Mouse (Mus musculus) monocyte, adult 2 months (primary cell): ENCODE data around the gene Skap1.
A peak's percentile ranks its signal among the peaks of the same experiment; 100 is the strongest.

Experiments
- DNase-seq, 2 experiments: peaks; one replicate each; pipeline ENCODE4 v3.0.0; 2022; ENCODE audit warnings: low spot score in 2 of 2, low read depth in 1 of 2

The Skap1 gene

DNA sequence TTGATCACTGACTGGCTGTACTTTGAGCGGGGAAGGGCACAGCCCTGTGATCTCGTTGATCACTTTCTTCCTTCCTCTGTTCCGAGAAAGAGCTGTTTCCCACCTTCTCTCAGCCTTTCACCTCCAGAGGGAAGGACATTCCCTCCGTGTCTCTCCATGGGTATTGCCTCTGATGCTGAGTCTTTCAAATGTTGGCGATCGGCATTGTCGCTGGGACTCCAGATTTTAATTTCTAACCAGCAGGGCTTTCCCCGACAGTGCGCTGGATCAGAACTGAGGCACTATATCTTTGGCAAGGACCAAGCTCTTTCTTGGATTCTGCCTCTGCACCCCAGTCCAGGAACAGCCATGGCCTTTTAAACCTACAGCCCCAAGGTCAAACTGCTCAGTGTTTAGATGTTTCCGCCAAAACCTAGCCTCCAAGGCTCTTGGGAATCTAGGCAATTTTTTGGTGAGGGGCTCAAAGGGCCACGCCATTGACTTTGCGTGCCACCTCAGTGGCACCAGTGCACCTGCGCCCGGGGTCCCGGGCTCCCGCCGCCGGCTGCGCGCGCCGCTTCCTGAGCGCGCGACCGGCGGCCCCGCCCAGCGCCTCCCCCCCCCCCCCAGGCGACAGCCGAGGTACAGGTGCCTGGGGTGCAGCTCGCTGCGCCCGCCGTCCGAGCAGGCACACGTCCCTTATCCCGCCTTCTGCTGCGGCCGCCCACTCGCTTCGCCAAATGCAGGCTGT is at the start of gene Skap1:
TSS of gene Skap1 (plus strand) at position 608 of the 730 bp plus-strand sequence.
- DNase-seq, result no peak

DNA sequence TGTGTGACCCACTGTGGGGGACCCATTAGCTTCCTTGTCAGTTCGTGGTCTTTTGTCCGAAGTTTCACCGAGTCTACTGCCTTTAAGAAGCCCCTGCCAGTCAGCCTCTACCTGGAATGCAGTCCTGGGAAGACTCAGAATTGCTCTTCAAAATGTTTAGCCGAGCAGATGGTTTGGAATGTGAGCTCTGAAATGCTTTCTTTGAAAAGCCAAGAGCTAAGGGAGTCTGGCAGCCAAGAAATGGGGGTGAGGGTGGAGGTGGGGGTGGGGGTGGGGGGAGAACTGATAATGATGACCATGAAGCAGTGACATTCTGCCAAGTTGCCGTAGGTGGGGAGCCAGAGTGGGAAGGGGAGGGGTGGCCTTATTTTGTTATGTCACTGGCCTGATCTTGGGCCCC is 43.3 kb upstream of the Skap1 start:
- no peak for DNase-seq

DNA sequence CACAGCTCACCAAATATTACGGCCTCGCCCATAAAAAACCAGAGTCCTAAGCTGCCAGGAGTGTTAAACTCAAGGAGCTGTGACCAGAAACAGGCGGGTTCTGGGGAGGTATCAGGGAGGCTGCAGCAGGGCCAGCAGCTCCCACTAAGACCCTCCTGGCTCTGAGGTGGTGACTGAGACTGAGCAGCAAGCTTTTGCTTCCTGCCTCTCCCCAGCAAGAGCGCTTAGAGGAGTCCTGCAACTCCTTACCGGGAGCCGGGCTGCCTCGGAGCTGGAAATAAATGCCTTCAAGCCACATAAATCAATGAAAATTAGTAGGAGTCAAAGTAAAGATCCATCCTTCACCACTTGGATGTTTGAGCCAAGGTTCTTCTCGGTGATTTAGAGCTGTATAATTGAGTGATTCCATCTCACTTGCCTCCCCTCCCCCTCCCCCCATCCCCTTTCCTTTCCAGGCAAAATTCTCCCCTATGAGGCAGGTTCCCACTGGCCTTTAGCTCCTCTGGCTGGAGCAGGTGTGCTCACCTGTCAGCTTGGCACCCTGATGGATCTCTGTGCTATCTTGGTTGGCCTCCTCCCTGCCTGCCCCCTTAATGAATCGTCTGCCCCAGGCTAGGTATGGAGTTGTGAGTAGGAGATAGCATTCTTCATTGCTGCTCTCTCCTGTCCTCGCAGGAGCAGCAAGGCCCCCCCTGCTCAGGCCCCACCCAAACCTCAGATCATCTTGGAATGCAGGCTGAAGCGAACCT is 42.7 kb upstream of the Skap1 start:
- DNase-seq, result no peak

DNA sequence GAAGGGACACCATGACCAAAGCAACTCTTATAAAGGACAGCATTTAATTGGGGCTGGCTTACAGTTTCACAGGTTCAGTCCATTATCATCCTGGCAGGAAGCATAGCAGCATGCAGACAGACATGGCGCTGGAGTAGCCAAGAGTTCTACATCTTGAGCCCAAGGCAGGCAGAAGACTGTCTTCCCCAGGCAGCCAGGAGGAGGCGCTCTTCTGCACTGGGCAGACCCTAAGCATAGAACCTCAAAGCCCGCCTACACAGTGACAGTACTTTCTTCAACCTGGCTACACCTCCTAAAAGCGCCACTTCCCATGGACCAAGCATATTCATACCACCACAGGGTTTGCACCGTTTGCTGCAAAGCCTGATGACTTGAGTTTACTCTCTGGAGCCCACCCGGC is 39.2 kb upstream of the Skap1 start:
- no peak for DNase-seq

DNA sequence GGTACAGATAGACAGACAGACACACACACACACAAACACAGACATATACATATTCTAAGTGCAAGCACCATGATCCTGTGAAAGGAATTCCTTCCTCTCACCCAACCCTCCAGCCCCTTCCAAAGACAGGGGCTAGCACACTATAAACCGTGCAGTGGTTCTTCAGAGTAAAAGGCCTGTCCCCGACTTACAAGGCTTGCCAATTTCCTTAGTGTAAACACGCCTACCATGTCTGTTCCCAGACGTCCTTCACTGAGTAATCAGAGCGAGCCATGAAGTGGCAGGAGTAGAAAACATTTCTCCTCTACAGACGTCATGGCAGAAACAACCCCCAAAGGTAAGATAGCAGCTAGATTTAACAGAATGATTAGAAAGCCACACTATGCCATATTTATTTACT is 38.2 kb upstream of the Skap1 start:
- no peak for DNase-seq

DNA sequence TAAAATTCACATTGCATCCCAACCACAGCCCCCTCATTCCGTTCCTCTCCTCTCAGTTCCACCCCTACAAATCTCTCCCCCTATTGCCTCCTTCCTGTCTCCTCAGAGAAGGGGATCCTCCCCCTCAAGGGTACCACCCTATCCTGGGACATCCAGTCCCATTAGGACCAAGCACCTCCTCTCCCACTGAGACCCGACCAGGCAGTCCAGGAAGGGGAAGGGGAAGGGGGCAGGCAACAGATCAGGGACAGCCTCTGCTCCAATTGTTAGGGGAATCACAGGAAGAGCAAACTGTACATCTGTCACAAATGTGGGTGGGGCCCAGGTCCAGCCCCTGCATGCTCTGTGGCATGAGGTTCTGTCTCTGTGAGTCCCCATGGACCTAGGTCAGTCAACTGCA is 37.6 kb upstream of the Skap1 start:
- DNase-seq, result no peak

DNA sequence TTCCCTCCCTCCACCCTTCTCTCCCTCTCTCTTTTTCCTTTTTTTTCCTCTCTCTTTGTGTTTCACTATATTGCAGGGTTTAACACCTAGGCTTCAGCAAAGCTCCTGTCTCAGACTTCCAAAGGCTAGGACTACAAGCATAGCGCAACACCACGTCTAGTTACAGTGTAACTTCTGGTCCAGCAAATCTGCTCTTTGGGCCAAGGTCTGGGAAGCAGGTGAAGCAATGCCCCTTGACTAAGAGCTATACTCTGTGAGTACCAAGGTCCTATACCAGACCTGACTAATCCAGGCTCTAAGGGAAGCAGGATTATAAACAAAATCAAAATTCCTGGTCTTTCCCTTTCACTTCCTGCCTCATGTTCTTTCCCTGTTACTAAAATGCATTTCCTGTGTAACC is 35.3 kb upstream of the Skap1 start:
- no peak for DNase-seq

DNA sequence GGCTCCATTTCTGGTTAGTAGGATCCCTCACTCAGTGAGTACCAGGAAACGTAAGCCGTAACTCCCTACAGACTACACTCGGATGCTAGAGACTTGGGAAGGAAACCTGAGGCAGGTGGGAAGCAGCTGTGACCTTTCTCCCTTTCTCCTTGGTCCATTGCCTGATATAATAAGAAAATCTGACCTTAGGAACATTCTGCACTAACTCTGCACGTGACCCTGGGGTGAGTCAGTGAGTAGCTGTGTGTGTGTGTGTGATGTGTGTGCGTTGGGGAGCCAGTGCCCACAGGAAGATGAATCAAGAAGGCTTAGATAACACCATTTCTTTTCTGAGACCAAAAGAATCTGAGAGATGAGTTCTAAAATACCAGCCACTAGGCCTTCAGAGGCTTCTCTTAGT is 34.5 kb upstream of the Skap1 start:
- DNase-seq, result no peak

DNA sequence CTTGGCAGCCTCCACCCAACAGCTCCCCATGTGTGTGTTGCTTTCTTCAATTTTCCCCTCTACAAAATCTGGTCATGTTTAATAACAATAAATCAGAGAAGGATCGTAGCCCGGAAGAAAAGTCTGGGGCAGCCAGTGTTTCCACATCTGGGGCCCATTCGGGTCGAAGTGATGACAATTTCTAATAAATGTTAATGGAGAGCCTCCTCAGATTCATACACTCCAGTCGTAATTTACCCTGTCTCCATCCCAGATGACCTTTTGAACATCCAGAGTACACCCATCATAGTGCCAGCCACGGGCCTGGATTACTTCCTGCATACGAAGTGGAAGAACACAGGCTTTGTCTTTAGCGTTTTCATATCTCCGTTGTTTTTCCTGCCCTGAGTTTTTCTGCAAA is 32.5 kb upstream of the Skap1 start:
- DNase-seq, result no peak

DNA sequence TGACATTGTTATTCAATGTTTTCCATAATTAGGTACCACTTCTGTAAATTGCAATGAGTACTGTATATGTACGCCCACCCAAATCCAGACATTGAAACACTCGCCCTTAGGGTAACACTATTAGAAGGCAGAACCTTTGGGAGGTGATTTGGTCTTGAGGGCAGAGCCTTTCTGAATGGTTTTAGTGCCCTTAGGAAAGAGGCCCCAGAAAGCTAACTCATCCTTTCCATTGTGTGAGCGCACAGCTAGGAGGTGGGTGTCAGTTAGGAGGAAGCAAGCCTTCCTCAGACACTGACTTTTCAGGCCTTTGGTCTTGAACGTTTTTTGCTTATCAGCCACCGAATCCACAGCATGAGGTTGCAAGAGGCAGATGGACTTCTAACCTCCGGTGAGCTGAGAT is 29.5 kb upstream of the Skap1 start:
- no peak for DNase-seq

DNA sequence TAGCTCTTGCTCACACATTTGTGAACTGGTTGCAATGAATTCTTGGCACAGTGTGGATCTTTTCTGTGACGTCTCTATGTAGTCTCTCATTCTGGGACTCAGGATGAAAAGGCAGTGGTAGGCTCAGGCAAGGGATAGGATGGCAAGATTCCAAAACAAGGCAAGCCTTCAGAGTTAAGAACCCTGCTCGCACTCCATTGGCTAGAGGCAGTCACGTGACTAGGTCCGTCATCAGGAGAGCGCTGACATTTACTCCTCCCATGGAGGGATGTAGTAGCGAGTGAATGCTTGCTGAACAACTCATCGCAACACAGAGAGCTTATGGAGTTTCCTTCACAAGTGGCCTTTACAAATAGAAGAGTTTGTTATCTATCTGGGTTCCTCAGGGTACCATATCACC is 27.9 kb upstream of the Skap1 start:
- DNase-seq, result no peak

DNA sequence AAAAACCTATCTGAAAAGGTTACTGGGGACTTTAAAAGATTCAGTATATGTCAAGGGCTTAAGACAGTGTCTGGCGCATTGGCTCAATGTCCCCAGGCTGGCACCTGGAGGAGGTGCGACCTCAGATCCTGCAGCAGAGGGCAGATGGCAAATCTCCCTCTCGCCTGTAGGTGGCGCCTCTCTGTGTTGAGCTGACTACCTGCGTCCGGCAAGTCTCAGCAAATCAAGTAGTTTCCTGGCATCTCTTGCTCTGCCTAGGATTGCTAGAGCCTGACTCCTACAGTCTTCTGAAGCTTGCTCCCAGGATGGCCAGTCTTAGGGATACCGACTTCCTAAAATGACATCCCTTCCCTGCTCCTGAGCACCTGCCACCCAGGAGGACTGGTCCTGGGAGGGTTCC is 25.6 kb upstream of the Skap1 start:
- peak in 1 of 2 experiments; percentile 19 for DNase-seq

DNA sequence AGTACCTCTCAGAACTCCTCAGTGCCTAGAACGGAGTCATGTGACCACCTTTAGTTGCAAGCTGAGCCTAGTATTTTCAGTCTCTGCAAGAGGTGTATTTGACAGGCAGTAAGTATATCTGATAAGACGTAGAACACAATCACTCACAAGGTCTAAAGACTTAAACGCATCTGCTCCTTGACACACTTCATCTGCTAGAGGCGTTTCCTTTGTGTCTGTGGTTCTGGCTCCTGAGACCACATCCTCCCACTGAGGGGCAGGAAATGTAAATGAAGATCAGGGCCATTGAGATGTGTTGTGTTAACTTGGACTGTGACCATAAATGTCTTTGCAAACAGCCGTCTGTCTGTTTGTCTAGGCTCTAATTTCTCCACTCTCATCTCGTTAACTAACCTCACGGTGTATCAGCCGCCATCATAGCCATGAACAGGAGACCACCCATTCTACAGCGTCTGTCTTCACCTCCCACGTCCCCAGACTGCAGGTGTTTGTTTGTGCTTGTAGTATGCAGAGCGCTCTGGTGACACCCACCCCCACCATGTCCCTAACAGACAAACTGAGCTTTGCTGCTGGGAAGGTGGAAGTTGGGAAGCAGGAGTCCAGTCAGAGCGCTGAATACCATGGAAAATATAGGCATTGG is 22.7 kb upstream of the Skap1 start:
- DNase-seq, result no peak

DNA sequence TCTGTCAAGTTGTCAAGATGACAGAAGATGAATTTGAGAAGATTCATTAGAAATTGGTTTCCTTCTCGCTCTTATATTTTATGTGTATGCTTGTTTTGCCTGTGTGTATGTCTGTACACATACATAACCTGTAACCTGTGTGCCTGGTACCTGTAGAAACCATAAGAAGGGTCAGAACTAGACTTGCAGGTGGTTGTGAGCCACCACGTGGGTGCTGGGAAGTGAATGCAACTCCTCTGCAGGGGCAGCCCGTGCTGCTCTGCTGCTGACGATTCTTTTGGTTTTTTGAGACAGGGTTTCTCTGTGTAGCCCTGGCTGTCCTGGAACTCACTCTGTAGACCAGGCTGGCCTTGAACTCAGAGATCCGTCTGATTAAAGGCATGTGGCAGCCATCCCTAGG is 21.9 kb upstream of the Skap1 start:
- no peak for DNase-seq

DNA sequence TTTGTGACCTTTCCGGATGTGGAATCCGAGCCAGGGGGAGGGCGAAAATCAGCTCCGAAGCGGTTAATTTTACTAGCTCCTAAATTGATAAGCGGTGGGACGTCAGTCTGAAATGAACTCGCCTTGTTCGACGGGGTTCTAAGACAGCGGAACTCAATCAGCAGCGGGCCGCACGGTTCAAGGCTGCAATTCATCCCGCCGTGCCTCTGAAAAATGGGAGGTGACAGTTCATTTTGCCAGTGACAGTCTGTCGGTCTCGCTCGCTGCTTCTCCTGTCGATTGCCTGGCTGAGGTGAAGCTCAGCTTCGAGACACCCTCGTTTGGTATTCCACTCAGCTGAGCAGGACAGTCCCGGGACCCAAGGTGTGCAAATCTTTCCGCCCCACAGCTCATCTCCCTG is 16.5 kb upstream of the Skap1 start:
- DNase-seq, result no peak

DNA sequence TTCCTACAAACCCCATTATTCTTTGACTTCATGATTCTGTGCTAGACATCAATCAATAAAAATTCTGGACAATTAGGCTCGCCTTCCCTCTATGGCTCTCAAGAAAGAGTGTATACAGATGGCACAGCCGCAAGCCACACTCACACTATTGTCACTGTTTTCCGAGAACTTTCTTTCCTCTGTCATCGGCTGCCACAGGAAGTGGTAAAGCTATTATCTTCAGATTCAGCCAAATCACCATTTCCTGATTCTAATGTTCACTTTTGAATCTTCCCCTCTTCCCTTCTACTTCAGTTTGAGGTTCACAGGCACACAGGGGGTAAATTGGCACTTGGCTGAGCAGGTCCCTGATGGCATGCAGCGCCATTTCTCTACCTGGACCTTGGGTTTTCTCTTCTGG is 9.3 kb upstream of the Skap1 start:
- DNase-seq, result no peak

DNA sequence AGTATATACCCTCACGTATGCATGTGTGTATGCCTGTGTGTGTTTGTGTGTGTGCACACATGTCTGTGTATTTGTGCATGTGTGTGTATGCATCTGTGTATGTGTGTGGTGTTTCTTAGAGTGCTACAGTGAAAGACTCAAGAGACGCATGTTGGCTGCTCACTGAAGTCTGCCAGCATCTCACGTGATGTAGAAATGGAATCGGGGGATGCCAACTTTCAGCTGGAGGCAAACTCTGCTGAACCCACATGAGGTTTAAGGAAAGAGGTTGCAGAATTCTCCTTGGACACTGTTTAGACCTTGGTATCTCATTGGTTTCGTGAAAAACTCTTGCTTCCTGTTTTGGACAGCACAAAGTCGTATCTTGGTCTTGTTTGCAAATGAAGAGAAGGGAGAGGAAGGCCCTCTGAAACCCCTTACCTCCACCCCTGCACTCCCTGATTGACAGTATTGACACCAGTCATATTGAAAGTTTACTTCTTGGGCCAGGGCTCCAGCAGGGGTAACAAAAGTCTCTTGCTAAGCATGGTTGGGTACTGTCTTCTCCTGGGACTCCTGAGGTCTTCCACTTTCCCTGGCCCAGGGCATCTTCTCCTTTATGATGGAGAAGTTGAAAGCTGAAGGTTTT is 8.6 kb upstream of the Skap1 start:
- no peak for DNase-seq

DNA sequence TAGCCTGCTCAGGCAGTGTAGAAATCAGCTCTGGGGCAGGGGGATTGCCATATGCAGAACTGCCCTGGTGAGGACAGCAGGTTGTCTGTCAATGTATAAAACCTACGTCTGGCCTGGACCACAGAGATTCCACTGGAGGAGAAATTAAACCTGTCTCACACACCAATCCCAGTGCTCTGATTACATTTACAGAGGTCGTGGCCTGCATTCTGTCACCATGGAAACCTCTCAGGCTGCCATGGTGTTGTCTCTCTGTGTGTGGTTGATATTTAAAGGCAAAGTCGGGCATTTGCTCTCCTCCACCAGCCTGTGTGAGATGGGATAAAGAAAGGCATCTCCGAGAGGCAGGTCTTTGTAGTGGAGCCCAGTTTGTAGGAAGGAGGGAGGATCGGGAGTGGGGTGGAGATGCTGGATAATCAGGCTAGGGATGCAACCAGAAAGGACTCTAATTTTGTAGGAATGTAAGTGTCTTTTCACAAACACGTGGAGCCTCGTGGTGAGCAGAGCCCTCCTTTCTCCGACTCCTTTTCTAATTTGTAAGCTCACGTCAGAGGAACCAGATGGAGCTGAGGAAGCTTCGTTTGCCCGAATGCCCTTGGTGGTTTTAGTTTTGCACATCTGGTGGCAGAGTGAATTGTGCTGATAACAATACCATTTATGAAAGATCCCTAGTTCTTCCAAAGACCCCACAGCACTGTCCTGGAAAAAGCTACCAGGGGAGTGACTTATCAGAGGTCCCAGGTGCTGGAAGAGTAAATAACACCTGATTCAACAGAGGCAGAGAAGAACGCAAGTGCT is 7.7 kb upstream of the Skap1 start:
- no peak for DNase-seq

DNA sequence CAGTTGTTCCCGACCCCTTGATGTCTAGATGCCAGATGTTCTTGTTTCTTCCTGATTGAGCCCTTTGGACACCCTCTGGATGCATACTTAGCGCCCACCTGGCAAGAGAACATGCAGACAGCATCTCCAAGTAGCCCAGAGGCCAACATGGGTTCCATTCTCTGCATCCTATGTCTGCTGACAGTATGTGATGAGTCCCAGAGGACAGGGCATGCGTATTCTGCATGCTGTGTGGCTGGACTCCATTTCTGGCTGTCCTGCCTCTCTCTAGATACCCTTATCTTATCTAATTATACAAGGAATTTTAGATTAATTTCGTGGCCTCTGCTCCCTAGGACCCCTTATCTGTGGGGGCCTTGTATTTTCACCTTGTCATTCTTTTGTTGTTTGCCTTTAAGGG is 2.6 kb upstream of the Skap1 start:
- no peak for DNase-seq

DNA sequence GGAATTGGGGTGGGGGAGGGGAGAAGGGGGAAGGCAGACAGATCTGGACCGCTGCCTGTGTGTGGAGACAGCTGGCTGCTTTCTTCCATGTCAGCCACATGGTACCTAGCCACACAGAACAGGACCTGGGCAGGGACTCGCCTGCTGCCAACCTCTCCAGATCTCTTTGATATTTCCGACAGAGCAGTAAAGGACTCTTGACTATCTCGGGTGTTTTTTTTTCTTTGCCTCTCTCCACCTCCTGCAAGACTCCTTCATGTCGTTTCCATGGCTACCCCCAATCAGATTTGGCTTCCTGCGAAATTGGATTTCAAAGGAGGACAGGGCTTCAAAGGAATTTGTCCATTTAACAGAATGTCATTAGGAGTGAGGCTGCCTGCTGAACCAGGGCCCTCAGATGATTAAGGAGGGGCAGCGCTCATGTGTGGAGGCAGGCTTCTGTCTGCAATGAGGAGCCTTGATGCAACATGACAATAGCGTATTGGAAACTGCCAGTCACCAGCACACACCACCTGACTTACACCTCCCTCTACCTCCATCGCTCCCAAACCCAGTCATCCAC is 2.1 kb upstream of the Skap1 start:
- DNase-seq, result no peak

DNA sequence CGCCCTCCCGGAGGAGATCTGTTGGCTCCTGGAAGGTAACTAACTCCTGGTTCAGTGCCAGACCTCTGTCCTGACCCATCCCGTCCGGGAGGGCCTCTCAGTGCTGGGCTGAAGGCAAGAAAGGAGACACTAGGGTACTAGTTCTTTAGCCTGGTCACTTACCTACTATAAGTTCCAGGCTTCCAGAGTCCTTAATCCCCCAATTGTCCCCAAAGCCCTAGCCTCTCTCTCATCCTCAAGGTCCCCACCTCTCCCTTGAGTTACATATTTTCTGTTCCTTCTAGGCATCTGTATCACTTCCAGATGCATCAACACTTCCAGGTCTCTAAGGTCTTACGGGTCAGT is 295 bp downstream of the Skap1 start:
- no peak for DNase-seq
